Mouse (Mus musculus): ENCODE data around the gene Bcor. TPM values are rescaled to one million over a fixed set of nuclear protein-coding genes. Genes with fewer than 3 reads are reported as not detected.

The Bcor gene
- total and polyA plus RNA-seq, 2 experiments from 2014 or later = 12.9 to 45.5 TPM

GRCm38 (mm10) chrX:12068978-12069724, 91.0 kb downstream of the Bcor start:
- no peaks in the 10 kb centered on the region for H3K36me3 ChIP-seq (ENCODE audit: insufficient read depth, low read length)
- H3K27me3 ChIP-seq (ENCODE audit: insufficient read depth, low read length) = peaks cover 10% of the 10 kb centered on the region; the same call in 1 of the 2 replicates
- no peaks in the 10 kb centered on the region for H3K4me1 ChIP-seq (ENCODE audit: insufficient read depth, low read length)
- no peak overlapping the region for H3K9ac ChIP-seq (replicated peaks; ENCODE audit: low read length, poor library complexity, severe bottlenecking)
- DNase-seq (ENCODE audit: low spot score) = no peak
- H3K4me3 ChIP-seq (ENCODE audit: low read depth, low read length) = no peak overlapping the region
- H3K27ac ChIP-seq (ENCODE audit: low read depth, low read length) = no peak overlapping the region
- peak overlapping the region; percentile 35 for H3K4me2 ChIP-seq (ENCODE audit: low read depth, low read length, poor library complexity, severe bottlenecking)
- no peaks in the 10 kb centered on the region for H3K9me3 ChIP-seq (ENCODE audit: low read length)
- peak; percentile 20; the same call in 1 of the 2 replicates for TF ChIP-seq CTCF (IDR thresholded peaks at IDR 0.05)
- peak; percentile 67 for ATAC-seq (ENCODE audit: low FRiP score)
- WGBS = 8% methylated on average over 26 of the region's 26 CpGs

GRCm38 (mm10) chrX:12067851-12068510, 92.2 kb downstream of the Bcor start:
- DNase-seq (ENCODE audit: low spot score) (no peak), ATAC-seq (ENCODE audit: low FRiP score) (no peak)
- peaks cover 12% of the 10 kb centered on the region; the same call in 1 of the 2 replicates for H3K27me3 ChIP-seq (ENCODE audit: insufficient read depth, low read length)
- H3K36me3 ChIP-seq (ENCODE audit: insufficient read depth, low read length) = no peaks in the 10 kb centered on the region
- WGBS = 20% methylated on average over 18 of the region's 18 CpGs
- no peak overlapping the region for H3K4me3 ChIP-seq (ENCODE audit: low read depth, low read length)
- no peaks in the 10 kb centered on the region for H3K9me3 ChIP-seq (ENCODE audit: low read length)
- no peaks in the 10 kb centered on the region for H3K4me1 ChIP-seq (ENCODE audit: insufficient read depth, low read length)
- TF ChIP-seq CTCF (IDR thresholded peaks at IDR 0.05) = no peak
- H3K9ac ChIP-seq (replicated peaks; ENCODE audit: low read length, poor library complexity, severe bottlenecking) = no peak overlapping the region
- H3K27ac ChIP-seq (ENCODE audit: low read depth, low read length) = no peak overlapping the region
- H3K4me2 ChIP-seq (ENCODE audit: low read depth, low read length, poor library complexity, severe bottlenecking) = no peak overlapping the region

GRCm38 (mm10) chrX:12067031-12067430, 93.1 kb downstream of the Bcor start:
- no peak overlapping the region for H3K4me3 ChIP-seq (ENCODE audit: low read depth, low read length)
- H3K9me3 ChIP-seq (ENCODE audit: low read length) = no peaks in the 10 kb centered on the region
- no peak overlapping the region for H3K4me2 ChIP-seq (ENCODE audit: low read depth, low read length, poor library complexity, severe bottlenecking)
- no peak overlapping the region for H3K9ac ChIP-seq (replicated peaks; ENCODE audit: low read length, poor library complexity, severe bottlenecking)
- no peaks in the 10 kb centered on the region for H3K36me3 ChIP-seq (ENCODE audit: insufficient read depth, low read length)
- H3K27me3 ChIP-seq (ENCODE audit: insufficient read depth, low read length) = peaks cover 12% of the 10 kb centered on the region; the same call in 1 of the 2 replicates
- TF ChIP-seq CTCF (IDR thresholded peaks at IDR 0.05) = no peak
- 0 out of 2 replicates have a peak, but pooled peaks cover 3% of the 10 kb centered on the region for H3K4me1 ChIP-seq (ENCODE audit: insufficient read depth, low read length)
- WGBS = 22% methylated on average over 6 of the region's 6 CpGs
- no peak overlapping the region for H3K27ac ChIP-seq (ENCODE audit: low read depth, low read length)
- no peak for DNase-seq (ENCODE audit: low spot score)
- no peak for ATAC-seq (ENCODE audit: low FRiP score)

GRCm38 (mm10) chrX:12065782-12066181, 94.4 kb downstream of the Bcor start:
- H3K9me3 ChIP-seq (ENCODE audit: low read length) = no peaks in the 10 kb centered on the region
- peaks cover 6% of the 10 kb centered on the region; the same call in 1 of the 2 replicates for H3K4me1 ChIP-seq (ENCODE audit: insufficient read depth, low read length)
- ATAC-seq (ENCODE audit: low FRiP score) (no peak), DNase-seq (ENCODE audit: low spot score) (no peak)
- no peak overlapping the region for H3K9ac ChIP-seq (replicated peaks; ENCODE audit: low read length, poor library complexity, severe bottlenecking)
- H3K4me3 ChIP-seq (ENCODE audit: low read depth, low read length) = no peak overlapping the region
- no peak for TF ChIP-seq CTCF (IDR thresholded peaks at IDR 0.05)
- H3K27me3 ChIP-seq (ENCODE audit: insufficient read depth, low read length) = peaks cover 12% of the 10 kb centered on the region; the same call in 1 of the 2 replicates
- no peak overlapping the region for H3K27ac ChIP-seq (ENCODE audit: low read depth, low read length)
- no peak overlapping the region for H3K4me2 ChIP-seq (ENCODE audit: low read depth, low read length, poor library complexity, severe bottlenecking)
- 36% methylated on average over 9 of the region's 9 CpGs for WGBS
- H3K36me3 ChIP-seq (ENCODE audit: insufficient read depth, low read length) = no peaks in the 10 kb centered on the region

GRCm38 (mm10) chrX:12062932-12063260, 97.3 kb downstream of the Bcor start:
- ATAC-seq (ENCODE audit: low FRiP score) = no peak
- WGBS = 17% methylated on average over 6 of the region's 6 CpGs
- no peak for DNase-seq (ENCODE audit: low spot score)

More at GRCm38 (mm10) chrX:12062932-12063260, 97.3 kb downstream of the Bcor start:
- peaks cover 6% of the 10 kb centered on the region; the same call in 1 of the 2 replicates for H3K4me1 ChIP-seq (ENCODE audit: insufficient read depth, low read length)
- no peak for TF ChIP-seq CTCF (IDR thresholded peaks at IDR 0.05)
- no peaks in the 10 kb centered on the region for H3K9me3 ChIP-seq (ENCODE audit: low read length)
- no peak overlapping the region for H3K9ac ChIP-seq (replicated peaks; ENCODE audit: low read length, poor library complexity, severe bottlenecking)
- H3K4me3 ChIP-seq (ENCODE audit: low read depth, low read length) = no peak overlapping the region
- H3K27ac ChIP-seq (ENCODE audit: low read depth, low read length) = no peak overlapping the region
- no peaks in the 10 kb centered on the region for H3K36me3 ChIP-seq (ENCODE audit: insufficient read depth, low read length)
- peaks cover 6% of the 10 kb centered on the region; the same call in 1 of the 2 replicates for H3K27me3 ChIP-seq (ENCODE audit: insufficient read depth, low read length)
- no peak overlapping the region for H3K4me2 ChIP-seq (ENCODE audit: low read depth, low read length, poor library complexity, severe bottlenecking)
